Mouse (Mus musculus) left cerebral cortex, postnatal 25 days (tissue): ENCODE data around the gene Adamts20. TPM values are rescaled to one million over a fixed set of nuclear protein-coding genes. Genes with fewer than 3 reads are reported as not detected.

Source experiments
- DNase-seq, 2 experiments: peaks; one replicate each; pipeline ENCODE4 v3.0.0; 2022; ENCODE audit warnings: low spot score in 2 of 2, mixed read lengths in 1 of 2
- intact Hi-C: fragments of 180-260 bp; cut with DNase I; formaldehyde crosslinking; loops from one replicate; pipeline ENCODE4 v1.15.1; 2025
- total RNA-seq, 2 experiments: library from RNA; stranded (reverse); gene quantifications; 2 replicates each; pipeline ENCODE4 v1.2.3; 2021

Gene Adamts20
- total RNA-seq, 2 experiments from 2014 or later: 7.8 to 9.9 TPM

DNA sequence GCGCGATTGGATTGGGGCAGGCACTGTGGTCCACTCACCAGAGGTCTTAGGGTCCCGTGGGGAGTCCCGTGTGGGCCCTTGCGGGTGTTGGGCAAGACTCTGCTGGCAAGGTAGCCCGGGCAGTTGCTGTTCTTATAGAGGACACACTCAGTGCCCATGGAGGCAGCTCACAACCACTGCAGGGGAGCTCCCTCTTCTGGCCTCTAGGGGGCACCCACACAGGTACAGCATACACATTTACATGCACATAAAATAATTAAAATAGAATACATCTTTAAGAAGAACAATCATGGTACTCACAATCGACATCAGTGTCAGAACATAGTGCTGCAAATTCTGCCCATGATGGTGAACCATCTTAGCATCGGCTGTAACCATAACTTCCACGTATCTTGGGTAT is 85.8 kb downstream of the Adamts20 start:
- peak in 1 of 2 experiments; percentile 17 for DNase-seq
- intact Hi-C loops: no loop called here

DNA sequence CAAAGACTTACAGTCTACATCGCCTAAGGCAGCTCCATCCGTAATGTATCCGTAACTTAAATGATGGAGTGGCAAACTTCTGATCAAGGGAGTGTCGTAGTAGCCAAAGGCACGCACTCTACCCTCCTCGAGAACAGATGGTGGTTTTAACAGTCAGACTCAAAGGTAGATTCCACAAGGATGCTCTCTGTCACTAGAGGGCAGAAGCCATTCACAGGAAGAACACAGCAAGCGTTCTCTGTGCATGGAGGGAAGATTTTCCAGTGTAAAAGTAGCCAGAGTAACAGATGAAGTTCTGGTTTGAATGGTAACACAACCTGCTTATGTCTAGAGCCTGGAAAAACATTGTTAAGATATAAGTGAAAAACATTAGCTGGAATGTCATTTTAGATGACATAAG is 92.7 kb downstream of the Adamts20 start:
- DNase-seq: peak in 1 of 2 experiments; percentile 13

DNA sequence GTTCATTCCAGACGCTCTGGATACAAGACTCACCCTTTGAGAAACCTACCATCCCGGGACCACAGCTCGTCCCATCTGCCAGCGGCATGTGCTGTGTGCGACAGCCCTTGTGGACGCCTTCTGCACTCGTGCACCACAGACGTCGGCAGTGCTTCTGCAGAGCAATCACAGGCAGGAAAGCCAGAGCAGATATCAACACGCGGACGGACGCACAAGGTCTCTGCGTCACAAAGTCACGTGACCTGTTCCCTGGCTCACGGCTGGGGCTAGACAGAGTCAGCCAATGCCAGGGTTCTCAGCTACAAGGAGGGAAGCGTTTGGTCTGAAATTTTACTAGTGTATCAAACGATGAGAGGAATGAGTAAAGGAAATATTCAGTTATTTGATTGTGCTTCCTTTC is 116.2 kb downstream of the Adamts20 start:
- intact Hi-C loops: no loop called here
- no peak for DNase-seq

More for the DNA sequence above, 92.7 kb downstream of the Adamts20 start:
- intact Hi-C loops: no loop called here

DNA sequence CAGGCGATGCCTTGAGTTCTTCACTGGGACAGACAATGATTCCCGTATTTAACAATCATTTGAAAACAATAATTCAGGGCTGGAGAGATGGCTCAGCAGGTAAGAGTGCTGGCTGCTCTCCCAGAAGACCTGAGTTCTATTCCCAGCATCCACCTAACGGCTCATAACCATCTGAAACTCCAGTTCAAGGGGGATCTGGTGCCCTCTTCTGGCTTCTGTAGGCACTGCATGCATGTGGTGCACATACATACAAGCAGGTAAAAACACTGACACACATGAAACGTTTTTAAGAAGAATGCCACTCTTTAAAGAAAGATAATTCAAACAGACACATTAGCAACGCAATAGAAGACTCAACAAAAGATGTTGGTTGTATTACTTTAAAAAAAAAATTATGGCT is 120.9 kb downstream of the Adamts20 start:
- no peak for DNase-seq
- intact Hi-C loops: no loop called here

DNA sequence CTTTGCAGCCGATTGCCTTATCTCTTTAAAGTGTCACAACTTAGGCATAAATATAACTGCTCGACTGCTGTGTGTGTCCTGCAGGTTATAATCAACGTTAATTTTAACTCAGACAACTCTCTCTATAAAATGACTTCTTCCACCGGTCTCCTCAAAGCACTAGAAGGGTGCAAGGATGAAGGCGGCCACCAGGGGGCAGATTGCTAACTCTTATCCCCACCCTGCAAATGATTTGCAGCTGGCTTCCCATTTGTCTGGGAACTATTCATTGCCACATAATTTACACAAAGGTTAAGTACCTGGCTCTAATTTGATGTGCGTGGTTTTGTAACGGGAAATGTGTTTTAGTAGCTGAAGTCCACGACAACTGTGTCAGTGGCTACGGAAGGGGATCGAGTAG is 122.9 kb downstream of the Adamts20 start:
- intact Hi-C loops: loop anchor here (1.0 kb wide), 1 partner anchor 178 kb away; no protein-coding TSS in a partner anchor
- peak; percentile 77 to 81 for DNase-seq

DNA sequence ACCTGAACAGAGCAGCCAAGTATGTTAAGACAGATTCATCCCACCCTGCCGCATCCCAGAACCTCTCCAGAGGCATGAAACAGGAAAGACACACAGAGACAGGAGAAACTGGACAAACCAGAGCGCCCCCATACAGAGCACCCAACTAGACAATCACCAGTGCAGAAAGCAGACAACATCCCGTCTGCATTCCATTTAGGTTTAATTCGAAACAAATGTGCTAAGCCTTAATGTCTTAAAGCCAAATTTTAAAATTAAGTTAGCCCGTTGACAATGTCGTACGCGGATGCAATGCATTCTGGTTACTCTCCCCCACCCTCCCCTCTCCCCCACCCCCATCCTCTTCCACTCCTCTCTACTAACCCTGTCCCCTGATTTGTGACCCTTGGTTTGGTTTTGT is 126.2 kb downstream of the Adamts20 start:
- no peak for DNase-seq
- intact Hi-C loops: no loop called here

DNA sequence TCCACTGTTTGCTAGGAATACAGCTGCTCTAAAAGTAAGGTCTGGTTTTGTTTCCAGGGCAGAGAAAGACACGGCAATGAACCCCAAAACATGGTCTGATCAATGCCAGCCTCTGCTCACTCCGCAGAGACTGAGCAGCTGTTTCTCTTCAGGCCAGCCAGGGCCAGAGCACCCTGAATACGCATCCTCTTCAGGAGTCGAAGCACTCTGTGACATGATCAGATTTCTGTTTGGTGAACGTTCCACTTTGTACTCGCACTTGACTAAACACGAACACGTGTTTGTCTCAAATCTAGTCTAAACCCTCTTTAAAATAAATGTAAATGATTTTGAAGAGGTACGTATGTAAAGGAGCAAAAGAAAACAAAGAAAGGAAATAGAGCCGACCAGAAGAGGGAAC is 130.6 kb downstream of the Adamts20 start:
- DNase-seq: no peak
- intact Hi-C loops: no loop called here

DNA sequence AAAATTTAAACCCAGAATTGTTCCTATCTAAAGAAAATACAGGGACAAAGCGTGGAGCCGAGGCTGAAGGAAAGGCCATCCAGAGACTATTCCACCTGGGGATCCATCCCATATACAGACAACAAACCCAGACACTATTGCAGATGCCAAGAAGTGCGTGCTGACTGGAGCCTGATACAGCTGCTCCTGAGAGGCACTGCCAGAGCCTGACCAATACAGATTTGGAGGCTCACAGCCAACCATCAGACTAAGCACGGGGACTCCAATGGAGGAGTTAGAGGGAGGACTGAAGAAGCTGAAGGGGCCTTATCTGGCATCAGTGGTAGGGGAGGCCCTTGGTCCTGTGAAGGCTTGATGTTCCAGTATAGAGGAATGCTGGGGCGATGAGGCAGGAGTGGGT is 138.6 kb downstream of the Adamts20 start:
- intact Hi-C loops: no loop called here
- DNase-seq: no peak

DNA sequence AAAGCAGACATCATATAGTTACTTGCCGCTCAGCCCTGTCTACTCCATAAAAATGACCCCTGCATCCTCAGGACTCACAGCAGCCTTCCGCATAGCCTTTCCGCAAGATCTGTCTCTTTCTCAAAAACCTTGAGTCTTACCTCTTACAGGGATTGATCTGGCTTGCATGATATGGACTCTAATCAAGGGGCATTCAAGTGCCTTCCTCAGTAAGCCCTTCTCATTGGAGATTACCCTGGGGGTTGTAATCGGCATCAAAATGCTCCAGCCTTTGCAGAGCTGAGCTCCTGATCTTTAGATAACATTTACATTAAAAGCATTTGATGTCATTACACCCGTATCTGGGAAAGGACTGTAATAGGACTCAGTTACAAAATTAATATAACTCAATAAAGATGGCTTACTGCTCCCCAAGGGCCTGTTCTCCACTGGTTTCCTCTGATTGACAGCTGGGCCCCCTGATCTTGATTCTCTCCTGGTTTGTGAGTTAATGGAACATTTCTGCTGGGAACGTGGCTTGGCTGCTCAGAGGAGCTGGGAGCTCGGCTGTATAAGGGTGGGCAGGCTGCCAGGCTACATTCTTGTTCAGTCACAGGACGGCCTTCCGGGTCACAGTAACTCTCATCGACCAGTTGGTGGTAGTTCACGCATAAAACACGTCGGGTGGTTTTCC is 139.6 kb downstream of the Adamts20 start:
- intact Hi-C loops: no loop called here
- DNase-seq: peak in 1 of 2 experiments; percentile 11

DNA sequence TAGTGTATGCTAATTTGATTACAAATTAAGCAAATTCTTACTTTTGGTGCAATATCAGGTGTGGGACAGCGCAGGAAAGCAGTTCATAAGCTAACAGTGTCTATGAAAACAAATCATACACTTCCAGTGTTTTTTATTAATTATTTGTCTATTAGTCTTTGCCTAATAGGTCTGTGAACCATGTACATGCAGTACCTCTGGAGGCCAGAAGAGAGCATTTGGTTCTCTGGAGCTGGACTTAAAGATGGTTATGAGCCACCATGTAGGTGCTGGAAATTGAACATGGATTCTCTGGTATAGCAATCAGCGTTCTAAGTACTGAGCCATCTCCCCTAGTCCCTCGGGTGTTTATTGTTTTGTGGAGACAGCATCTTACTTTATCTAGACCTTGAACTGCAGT is 149.0 kb downstream of the Adamts20 start:
- intact Hi-C loops: no loop called here
- no peak for DNase-seq

DNA sequence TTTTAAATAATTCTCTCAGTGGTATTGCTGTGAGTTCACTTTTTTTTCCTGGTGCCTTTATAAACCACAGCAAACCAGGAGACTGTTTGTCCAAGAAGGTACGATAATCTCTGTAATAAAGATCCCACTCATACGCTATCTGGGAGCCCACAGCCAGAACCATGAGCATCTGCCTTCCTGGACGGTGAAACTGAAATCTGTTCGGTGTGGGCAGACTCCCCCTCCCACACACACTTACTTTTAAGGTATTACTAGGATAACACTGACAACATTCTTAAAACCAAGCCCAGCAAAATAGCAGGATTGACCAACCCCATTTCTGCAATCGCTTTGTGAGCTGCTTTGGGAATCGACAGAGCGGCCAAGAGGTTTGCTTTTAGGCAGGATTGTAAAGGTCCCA is 155.5 kb downstream of the Adamts20 start:
- DNase-seq: peak; percentile 7 to 37

DNA sequence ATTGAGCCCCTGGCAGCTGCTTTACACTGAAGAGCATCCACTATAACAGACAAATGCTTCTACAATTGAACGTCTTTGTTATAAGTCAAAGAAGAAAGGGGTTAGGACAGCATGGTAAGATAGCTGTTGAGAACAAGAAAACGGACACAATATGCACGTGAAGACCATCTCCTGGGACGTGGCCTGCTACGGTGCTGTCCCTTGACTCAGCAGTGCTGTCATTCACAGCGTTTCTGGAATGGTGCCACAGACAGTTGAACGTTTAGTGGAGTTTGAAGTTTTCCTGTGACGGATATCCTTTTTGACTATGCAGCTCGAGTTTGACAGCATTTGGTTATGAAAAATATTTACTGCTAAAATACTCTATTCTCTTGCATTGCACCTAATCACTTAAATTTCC is 157.3 kb downstream of the Adamts20 start:
- intact Hi-C loops: no loop called here

More for the DNA sequence above, 155.5 kb downstream of the Adamts20 start:
- intact Hi-C loops: no loop called here

DNA sequence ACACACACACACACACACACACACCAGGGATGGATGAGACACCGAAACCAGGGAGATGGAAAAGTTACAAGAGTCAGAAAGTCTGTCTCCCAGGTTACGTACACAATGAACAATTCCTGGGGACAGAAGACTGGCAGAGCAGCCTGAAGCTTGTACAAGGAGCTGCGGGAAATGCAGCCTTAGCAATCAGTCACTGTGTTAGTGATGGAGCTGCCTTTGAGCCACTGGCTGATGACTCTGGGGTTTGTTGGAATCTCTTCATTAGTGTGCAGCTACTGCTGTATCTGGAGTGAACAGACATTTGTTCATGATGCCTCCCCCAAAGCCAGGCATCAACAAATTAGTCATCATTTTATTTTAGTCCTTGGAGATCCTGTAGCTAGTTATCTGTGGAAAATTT is 162.1 kb downstream of the Adamts20 start:
- intact Hi-C loops: no loop called here
- DNase-seq: peak; percentile 18 to 28

More for the DNA sequence above, 157.3 kb downstream of the Adamts20 start:
- no peak for DNase-seq

DNA sequence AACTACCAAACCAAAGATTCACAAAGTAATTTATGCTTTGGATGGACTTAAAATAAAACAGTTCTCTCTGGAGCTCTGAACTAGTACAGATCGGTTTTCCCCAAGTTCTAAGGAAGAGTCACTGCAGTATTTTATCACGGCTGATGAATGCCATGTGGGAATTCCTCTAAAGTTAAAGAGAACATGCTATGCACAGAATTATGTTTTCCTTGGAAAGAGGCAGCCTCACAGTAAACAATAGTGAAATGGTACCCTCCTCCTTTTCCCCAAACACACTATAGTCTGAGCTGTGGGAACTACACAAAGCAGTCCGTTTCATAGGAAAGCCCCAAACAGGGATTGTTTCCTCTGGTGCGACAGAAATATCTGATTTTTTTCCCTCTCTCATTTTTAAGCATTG is 171.1 kb downstream of the Adamts20 start:
- no peak for DNase-seq
- intact Hi-C loops: no loop called here

DNA sequence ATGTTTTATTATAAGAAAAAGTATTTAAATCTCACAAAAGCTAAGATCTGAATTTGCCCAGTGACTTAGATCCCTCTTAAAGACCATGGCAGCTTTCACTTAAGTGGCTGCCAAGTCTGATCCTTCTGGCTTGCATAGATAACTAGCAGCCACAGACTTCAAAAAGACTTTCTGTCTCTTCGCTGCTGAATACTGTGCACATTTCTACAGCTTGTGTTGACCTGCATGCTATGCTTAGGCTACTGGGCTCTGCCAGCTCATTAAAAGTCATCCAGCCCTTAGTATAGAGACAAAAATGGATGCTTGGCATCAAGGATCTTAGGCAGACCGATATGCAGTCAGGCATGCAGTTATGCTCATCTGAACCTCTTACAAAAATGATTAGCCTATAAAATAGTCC is 177.2 kb downstream of the Adamts20 start:
- DNase-seq: no peak
- intact Hi-C loops: no loop called here

DNA sequence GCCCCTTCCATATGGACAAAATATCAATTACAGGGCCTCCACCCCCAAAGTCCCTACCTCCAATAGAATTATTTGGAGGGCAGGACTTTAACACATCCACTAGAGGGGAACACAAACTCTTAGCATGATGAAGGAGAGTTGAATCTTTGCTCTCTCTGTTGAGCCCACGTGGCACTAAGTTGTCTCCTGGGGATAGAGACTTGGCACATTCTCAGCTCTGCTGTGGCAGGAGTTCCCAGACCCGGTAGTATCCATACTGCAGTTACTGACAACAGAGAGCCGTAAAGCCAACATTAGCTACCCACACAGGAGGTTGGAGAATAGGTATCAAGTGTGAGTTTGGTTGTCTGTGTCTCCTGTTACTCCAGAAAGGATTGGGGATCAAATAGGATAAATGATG is 177.7 kb downstream of the Adamts20 start:
- DNase-seq: no peak
- intact Hi-C loops: no loop called here

DNA sequence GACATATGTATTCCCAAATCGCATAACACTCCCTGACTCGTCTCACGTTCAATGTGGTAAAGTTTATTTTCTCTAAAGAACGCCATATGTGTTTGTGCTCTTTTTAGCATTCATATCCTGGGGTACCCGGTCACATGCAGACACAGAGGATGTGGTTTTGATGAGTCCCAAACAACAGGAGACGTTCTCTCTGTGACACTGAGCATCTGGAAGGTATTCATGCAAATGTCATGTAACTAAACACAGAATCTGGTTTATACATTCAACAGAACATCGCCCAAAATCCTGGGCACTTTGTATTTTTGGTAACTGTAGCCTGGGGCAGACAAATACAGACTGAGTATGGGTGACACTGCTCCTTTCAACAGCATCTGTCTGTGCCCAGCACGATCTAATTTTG is 188.8 kb downstream of the Adamts20 start:
- intact Hi-C loops: no loop called here
- DNase-seq: peak; percentile 34 to 78

DNA sequence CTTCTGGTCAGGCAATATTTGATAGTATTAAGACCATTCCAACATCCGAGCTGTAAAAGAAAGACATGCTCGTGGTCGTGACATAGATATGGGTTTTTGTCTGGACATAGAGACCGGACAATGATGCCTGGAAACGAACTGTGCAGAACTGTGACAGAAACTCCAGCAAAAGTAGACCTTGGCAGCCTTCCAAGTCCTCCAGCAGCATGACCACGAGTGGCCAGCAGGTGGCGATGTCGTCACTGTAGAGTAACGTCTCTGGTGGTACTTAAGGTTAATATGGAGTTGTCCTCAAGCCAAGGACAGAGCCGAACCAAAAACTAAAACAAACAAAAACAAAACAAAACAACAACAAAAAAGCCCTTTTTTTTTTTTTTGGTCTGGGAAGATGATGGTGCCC is 199.6 kb downstream of the Adamts20 start:
- intact Hi-C loops: loop anchor here (1.0 kb wide), 1 partner anchor 255 kb away; no protein-coding TSS in a partner anchor
- peak; percentile 85 to 87 for DNase-seq

DNA sequence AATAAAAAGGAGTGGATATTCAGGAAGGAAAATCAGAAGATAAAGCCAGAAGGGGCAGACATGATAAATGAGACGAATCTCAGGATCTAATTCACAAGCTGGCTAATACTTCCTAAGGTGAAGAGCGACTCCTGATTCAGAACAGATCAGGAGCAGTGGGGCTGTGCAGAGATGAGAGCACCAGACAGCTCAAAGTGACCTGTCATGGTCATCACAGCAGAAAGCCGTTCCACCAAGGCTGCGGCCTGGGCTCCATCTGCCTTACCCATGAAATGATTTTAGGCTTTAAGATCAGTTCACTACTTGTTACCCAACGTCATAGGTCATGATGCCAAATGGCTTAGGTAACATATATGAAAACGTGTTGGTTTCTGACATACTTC is 200.7 kb downstream of the Adamts20 start:
- intact Hi-C loops: no loop called here
- DNase-seq: no peak

DNA sequence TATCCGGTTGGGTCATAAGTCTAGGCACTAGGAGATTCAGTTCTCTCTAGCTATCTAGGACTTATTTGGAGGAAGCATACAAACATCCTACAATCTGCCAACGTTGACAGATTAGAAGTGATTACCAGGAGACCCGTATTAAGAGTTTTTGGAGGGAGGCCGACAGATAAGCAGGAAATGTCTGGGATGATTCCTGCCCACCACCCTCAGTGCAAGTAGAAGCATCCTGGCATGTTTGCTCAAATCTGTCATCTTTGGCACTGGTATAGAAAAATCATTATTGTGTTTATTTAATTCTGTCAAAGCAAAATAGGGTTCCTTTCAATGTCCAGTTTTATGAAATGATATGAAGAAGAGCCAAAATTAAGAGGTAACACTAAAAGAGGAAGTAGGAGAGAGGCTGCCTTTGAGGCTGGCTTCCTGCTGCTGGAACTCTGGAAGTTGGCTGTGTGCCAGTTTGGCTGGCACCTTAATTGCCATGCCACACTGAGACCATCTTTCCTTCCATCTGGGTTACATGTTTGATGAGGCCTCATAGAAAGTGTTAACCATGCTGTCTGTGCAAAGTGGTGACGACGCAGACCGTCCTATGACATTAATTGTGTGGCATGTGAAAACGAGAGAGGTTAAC is 201.2 kb downstream of the Adamts20 start:
- intact Hi-C loops: no loop called here
- DNase-seq: no peak

DNA sequence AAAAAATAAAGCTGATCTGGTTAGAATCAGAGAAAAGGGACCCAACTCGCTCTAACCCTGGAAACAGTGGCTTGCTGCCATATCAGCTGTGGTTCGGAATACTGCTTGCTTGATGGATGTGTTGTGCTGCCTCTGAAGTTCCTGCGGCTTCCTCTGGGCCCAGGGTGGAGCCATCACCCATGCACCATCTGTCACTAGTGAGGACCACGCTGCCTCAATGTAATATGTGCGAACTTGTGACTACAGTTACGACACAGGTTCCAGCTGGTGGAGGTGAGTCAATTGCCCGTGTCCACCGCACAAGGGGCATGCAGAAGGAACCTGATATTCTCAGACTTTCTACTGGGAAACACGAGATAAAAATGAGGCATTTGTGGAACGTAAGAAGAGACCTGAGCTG is 202.0 kb downstream of the Adamts20 start:
- DNase-seq: peak in 1 of 2 experiments; percentile 60
- intact Hi-C loops: no loop called here
